Mouse (Mus musculus): Measurements from ENCODE around the gene Gpr55. TPM values are rescaled to one million over a fixed set of nuclear protein-coding genes. Genes with fewer than 3 reads are reported as not detected.

Gpr55 gene
- polyA plus RNA-seq, 1 experiment from 2014 or later, result 0.09 TPM

GRCm38 (mm10) chr1:85898761-85899387 lies 61.9 kb downstream of the Gpr55 start:
- Histone ChIP-seq H3K27ac (ENCODE audit: poor library complexity, severe bottlenecking) (peak overlapping the region; percentile 29; the same call in 1 of the 2 replicates), H3K27me3 (replicated peaks) (no peaks in the 10 kb centered on the region), H3K4me3 (no peak overlapping the region), H3K9ac (peak overlapping the region; percentile 45; the same call in 1 of the 2 replicates), H3K4me2 (peak overlapping the region; percentile 72; the same call in 1 of the 2 replicates), H3K4me1 (replicated peaks) (peaks cover 82% of the 10 kb centered on the region), H3K9me3 (replicated peaks) (no peaks in the 10 kb centered on the region), H3K36me3 (peaks cover 11% of the 10 kb centered on the region)
- WGBS, result 60% methylated on average over 12 of the region's 12 CpGs
- ATAC-seq (ENCODE audit: insufficient number of reproducible peaks, low FRiP score), result no peak

- H3K9me3 ChIP-seq (replicated peaks), result no peaks in the 10 kb centered on the region
- H3K36me3 ChIP-seq, result peaks cover 4% of the 10 kb centered on the region
- WGBS, result 49% methylated on average over 8 of the region's 8 CpGs
- peak overlapping the region; percentile 45; the same call in 1 of the 2 replicates for H3K9ac ChIP-seq
- no peak overlapping the region for H3K4me3 ChIP-seq
- peaks cover 81% of the 10 kb centered on the region for H3K4me1 ChIP-seq (replicated peaks)
- no peaks in the 10 kb centered on the region for H3K27me3 ChIP-seq (replicated peaks)
- no peak for ATAC-seq (ENCODE audit: insufficient number of reproducible peaks, low FRiP score)
- H3K27ac ChIP-seq (ENCODE audit: poor library complexity, severe bottlenecking), result peak overlapping the region; percentile 29
- H3K4me2 ChIP-seq, result peak overlapping the region; percentile 72
Observed at GRCm38 (mm10) chr1:85897901-85898760, 62.7 kb downstream of the Gpr55 start.

- Histone ChIP-seq H3K9me3 (replicated peaks) (no peaks in the 10 kb centered on the region), H3K9ac (no peak overlapping the region), H3K4me1 (replicated peaks) (peaks cover 70% of the 10 kb centered on the region), H3K36me3 (no peaks in the 10 kb centered on the region), H3K27ac (ENCODE audit: poor library complexity, severe bottlenecking) (peak overlapping the region; percentile 90), H3K27me3 (replicated peaks) (no peaks in the 10 kb centered on the region), H3K4me3 (0 out of 2 replicates have a peak overlapping the region, but pooled peaks have one; percentile 5), H3K4me2 (peak overlapping the region; percentile 72)
- WGBS, result 43% methylated on average over 12 of the region's 12 CpGs
- no peak for ATAC-seq (ENCODE audit: insufficient number of reproducible peaks, low FRiP score)
Observed at GRCm38 (mm10) chr1:85896781-85897700, 63.8 kb downstream of the Gpr55 start.

DNA sequence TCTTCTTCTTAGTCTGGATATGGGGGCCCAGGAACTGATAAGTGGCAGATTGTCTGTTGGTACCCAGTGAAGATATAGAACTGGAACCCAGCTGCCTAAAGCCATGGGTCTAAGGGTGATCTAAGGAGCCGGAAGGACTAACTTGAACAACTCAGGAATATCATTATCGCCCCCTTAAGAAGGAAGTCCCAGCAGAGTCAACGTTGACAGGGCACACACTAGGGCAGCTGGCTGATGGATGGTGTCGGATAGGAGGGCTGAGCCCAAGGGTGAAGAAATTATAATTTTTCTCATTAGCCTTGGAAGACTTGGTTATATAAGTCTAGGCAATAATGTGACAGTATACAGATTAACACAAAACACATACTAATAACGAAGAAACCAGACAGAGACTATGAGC lies 64.7 kb downstream of the Gpr55 start:
- WGBS, result 76% methylated on average over 5 of the region's 5 CpGs
- Histone ChIP-seq H3K9ac (peak overlapping the region; percentile 86; the same call in 1 of the 2 replicates), H3K4me3 (peak overlapping the region; percentile 89), H3K4me2 (peak overlapping the region; percentile 72), H3K9me3 (replicated peaks) (no peaks in the 10 kb centered on the region), H3K27me3 (replicated peaks) (no peaks in the 10 kb centered on the region), H3K36me3 (no peaks in the 10 kb centered on the region), H3K4me1 (replicated peaks) (peaks cover 60% of the 10 kb centered on the region), H3K27ac (ENCODE audit: poor library complexity, severe bottlenecking) (peak overlapping the region; percentile 90; the same call in 1 of the 2 replicates)
- no peak for ATAC-seq (ENCODE audit: insufficient number of reproducible peaks, low FRiP score)

DNA sequence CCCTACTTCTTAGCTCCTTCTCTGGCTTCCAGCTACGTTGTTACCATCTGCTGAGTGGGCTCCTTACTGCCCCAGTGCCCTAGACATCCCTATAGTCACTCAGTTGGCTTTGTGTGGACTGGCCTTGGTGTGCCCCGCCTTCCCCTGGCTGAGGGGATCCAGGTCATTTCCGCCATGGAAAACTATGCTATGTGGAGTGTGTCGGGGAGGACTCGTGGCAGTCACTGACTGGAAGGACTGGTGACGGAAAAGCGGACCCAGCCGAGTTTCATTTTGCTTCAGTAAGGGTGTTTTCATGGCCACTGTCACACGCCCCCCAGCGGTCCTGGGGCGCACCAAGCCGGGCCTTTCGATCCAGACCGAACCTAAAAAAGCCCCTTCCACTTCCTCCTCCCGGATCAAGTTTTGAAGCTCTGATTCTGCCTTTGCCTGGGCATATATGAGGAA lies 65.4 kb downstream of the Gpr55 start:
- WGBS, result 2% methylated on average over 15 of the region's 15 CpGs
- Histone ChIP-seq H3K9me3 (replicated peaks) (no peaks in the 10 kb centered on the region), H3K4me1 (replicated peaks) (peaks cover 53% of the 10 kb centered on the region)

GRCm38 (mm10) chr1:85894748-85895360 lies 66.0 kb downstream of the Gpr55 start:
- H3K4me3 ChIP-seq, result peak overlapping the region; percentile 89
- ATAC-seq (ENCODE audit: insufficient number of reproducible peaks, low FRiP score), result peak; percentile 48
- 2% methylated on average over 30 of the region's 30 CpGs for WGBS
- peak overlapping the region; percentile 90 for H3K27ac ChIP-seq (ENCODE audit: poor library complexity, severe bottlenecking)
- peaks cover 48% of the 10 kb centered on the region for H3K4me1 ChIP-seq (replicated peaks)
- H3K9me3 ChIP-seq (replicated peaks), result no peaks in the 10 kb centered on the region
- H3K36me3 ChIP-seq, result no peaks in the 10 kb centered on the region
- peak overlapping the region; percentile 86 for H3K9ac ChIP-seq
- H3K4me2 ChIP-seq, result peak overlapping the region; percentile 72
- no peaks in the 10 kb centered on the region for H3K27me3 ChIP-seq (replicated peaks)

More for the DNA sequence above, 65.4 kb downstream of the Gpr55 start:
- peak overlapping the region; percentile 90 for H3K27ac ChIP-seq (ENCODE audit: poor library complexity, severe bottlenecking)
- no peaks in the 10 kb centered on the region for H3K36me3 ChIP-seq
- peak; percentile 78 for ATAC-seq (ENCODE audit: insufficient number of reproducible peaks, low FRiP score)
- peak overlapping the region; percentile 86 for H3K9ac ChIP-seq
- peak overlapping the region; percentile 72 for H3K4me2 ChIP-seq
- H3K27me3 ChIP-seq (replicated peaks), result no peaks in the 10 kb centered on the region
- peak overlapping the region; percentile 89 for H3K4me3 ChIP-seq

GRCm38 (mm10) chr1:85894231-85894747 lies 66.5 kb downstream of the Gpr55 start, which contains the start of gene Itm2c:
Gene Itm2c (plus strand): TSS chr1:85894281.
- WGBS, result 2% methylated on average over 35 of the region's 35 CpGs
- peak; percentile 82 for ATAC-seq (ENCODE audit: insufficient number of reproducible peaks, low FRiP score)
- Histone ChIP-seq H3K4me3 (peak within 1 kb of the TSS; percentile 89), H3K36me3 (no peaks in the 10 kb centered on the region), H3K9me3 (replicated peaks) (no peaks in the 10 kb centered on the region), H3K4me2 (peak within 1 kb of the TSS; percentile 72), H3K27ac (ENCODE audit: poor library complexity, severe bottlenecking) (peak within 1 kb of the TSS; percentile 90), H3K4me1 (replicated peaks) (peaks cover 43% of the 10 kb centered on the region), H3K9ac (peak within 1 kb of the TSS; percentile 86), H3K27me3 (replicated peaks) (no peaks in the 10 kb centered on the region)

Other genes starting within 250 kb of the Gpr55 start
- gene A630001G21Rik, start 182.4 kb downstream of the Gpr55 start, polyA plus RNA-seq (2016; fragmentation: Nextera tagmentation; extraction: Ambion mirVana), result 1.3 and 1.4 TPM in 2 replicates
- gene Cab39, start 167.6 kb downstream of the Gpr55 start, polyA plus RNA-seq (2016; fragmentation: Nextera tagmentation; extraction: Ambion mirVana), result 39.8 and 41.2 TPM in 2 replicates
- gene Itm2c, start 66.7 kb downstream of the Gpr55 start, polyA plus RNA-seq (2016; fragmentation: Nextera tagmentation; extraction: Ambion mirVana), result 261 TPM in 2 replicates
- gene 4933407L21Rik, start 32.5 kb downstream of the Gpr55 start, polyA plus RNA-seq (2016; fragmentation: Nextera tagmentation; extraction: Ambion mirVana), result 0.08 TPM in 1 of 2 replicates, not detected in the other
- not detected in 2 replicates for gene Spata3, start 55.8 kb upstream of the Gpr55 start, polyA plus RNA-seq (2016; fragmentation: Nextera tagmentation; extraction: Ambion mirVana)
- gene 2810459M11Rik, start 84.9 kb upstream of the Gpr55 start, polyA plus RNA-seq (2016; fragmentation: Nextera tagmentation; extraction: Ambion mirVana), result 0.71 and 0.79 TPM in 2 replicates
- 154 and 159 TPM in 2 replicates for gene Psmd1, start 103.4 kb upstream of the Gpr55 start, polyA plus RNA-seq (2016; fragmentation: Nextera tagmentation; extraction: Ambion mirVana)
- gene Htr2b, start 151.0 kb upstream of the Gpr55 start, polyA plus RNA-seq (2016; fragmentation: Nextera tagmentation; extraction: Ambion mirVana), result 0.22 and 0.37 TPM in 2 replicates
- 0.63 TPM in 1 of 2 replicates, not detected in the other for gene Gm21972, start 172.6 kb upstream of the Gpr55 start, polyA plus RNA-seq (2016; fragmentation: Nextera tagmentation; extraction: Ambion mirVana)
- gene Armc9, start 193.8 kb upstream of the Gpr55 start, polyA plus RNA-seq (2016; fragmentation: Nextera tagmentation; extraction: Ambion mirVana), result 14.1 and 14.2 TPM in 2 replicates